Mouse (Mus musculus) kidney, adult 10 weeks (tissue): ENCODE data around the gene Rbp7. TPM values are rescaled to one million over a fixed set of nuclear protein-coding genes. Genes with fewer than 3 reads are reported as not detected.

Experiments used
- polyA plus RNA-seq: library from polyadenylated mRNA; stranded (reverse); fragments of 350-450 nt; fragmentation: Illumina TruSeq; extraction: RNeasy Lipid Tissue Mini Kit (QIAGEN cat#74804); gene quantifications from one replicate; pipeline ENCODE4 v1.2.3, GENCODE M21; 2014; ENCODE audit warnings: low read depth, low replicate concordance

Rbp7 gene
- polyA plus RNA-seq: not detected

GRCm38 (mm10) chr4:149454879-149455278 lies at the start of gene Rbp7:
TSS of gene Rbp7 (minus strand) at chr4:149454978.

DNA sequence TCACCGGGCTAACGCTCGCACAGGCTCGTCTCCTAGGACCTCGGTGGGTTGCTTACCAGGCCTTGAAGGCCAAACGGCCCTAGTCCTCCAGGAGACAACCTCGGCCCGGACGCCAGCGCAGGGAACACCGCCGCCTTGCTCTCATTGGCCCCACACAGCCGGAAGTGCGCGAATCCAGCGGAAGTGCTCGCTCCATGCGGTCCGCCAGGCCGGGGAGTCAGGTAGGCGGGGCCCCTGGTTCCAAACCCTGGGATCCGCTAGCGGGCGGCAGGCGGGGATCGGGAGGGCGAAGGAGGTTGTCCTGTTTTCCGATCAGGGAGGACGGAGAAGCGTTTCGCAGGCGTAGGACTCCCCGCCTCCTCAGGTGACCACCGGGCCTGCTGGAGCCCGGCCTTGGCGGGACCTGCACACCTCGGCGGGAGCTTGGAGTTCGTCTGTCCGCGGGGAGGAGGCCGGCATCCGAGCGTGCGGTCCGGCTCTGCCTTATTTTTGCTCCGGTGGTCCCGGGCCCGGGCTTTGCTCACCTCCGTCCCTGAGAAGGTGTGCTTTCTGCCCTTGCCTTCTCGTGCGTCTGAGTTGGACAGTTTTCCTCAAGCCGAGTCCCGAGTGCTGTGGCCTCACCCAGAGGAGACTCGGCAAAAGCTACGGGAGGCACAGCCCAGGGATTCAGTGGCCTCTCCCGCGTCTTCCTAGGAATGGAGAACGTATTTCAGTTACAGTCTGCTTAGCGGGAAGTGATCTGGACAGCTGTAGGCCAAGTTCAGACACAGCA lies 30.5 kb upstream of the Rbp7 start, which contains the start of the genes Nmnat1 and Lzic:
Gene Nmnat1, minus strand, starts transcription at position 150 of the 772 bp plus-strand sequence.
Gene Lzic, plus strand, starts transcription at position 177 of the 772 bp plus-strand sequence.

GRCm38 (mm10) chr4:149477078-149477477 lies 22.3 kb upstream of the Rbp7 start, which contains the start of gene Tmem274:
TSS of gene Tmem274 (plus strand) at chr4:149477378.

GRCm38 (mm10) chr4:149426325-149427199 lies 28.2 kb downstream of the Rbp7 start, which contains the start of gene Ube4b:
TSS of gene Ube4b (minus strand) at chr4:149426749.

Other genes with a start within 250 kb of the Rbp7 start
- gene Kif1b, start 147.3 kb downstream of the Rbp7 start, polyA plus RNA-seq: 47.3 TPM
- gene Ube4b, start 28.2 kb downstream of the Rbp7 start, polyA plus RNA-seq: 20.5 TPM
- not detected for gene Tmem274, start 22.4 kb upstream of the Rbp7 start, polyA plus RNA-seq
- 5.3 TPM for gene Nmnat1, start 30.2 kb upstream of the Rbp7 start, polyA plus RNA-seq
- 13.5 TPM for gene Lzic, start 30.3 kb upstream of the Rbp7 start, polyA plus RNA-seq
- gene Ctnnbip1, start 63.3 kb upstream of the Rbp7 start, polyA plus RNA-seq: 7.8 TPM
- 9.2 TPM for gene Clstn1, start 131.5 kb upstream of the Rbp7 start, polyA plus RNA-seq
- gene Pik3cd, start 247.6 kb upstream of the Rbp7 start, polyA plus RNA-seq: 0.08 TPM